Comparison of ENCODE assay signal across 9 mouse cellular contexts in the genomic region with DNA sequence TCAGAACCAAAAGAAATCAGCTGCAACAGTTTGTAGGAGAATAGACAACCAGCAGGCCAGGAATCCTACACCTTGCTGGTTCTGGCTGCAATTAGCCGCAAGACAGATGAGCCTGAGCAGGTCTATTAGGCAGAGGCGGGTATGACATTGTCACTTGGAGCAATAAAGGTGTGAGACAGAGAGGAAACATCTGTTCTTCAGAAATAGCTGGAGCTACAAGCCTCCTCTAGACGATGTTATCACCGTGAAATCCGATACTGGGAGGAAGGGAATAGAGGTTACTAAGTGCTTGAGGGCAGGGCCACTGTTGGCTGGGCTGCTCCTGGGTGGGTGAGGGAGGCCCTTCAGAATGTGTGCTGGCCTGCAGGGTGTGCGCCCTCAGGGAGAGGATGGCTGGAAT.
DNase-seq lines count a peak whose midpoint lies in the region; ATAC-seq and TF ChIP-seq lines count a peak whose summit lies in the region.
"Had no signal": no experiment of that assay in that cellular context is flagged by ENCODE, and none has a peak within 500 bp of the region (broad histone marks: within the 10 kb centered on the region; RNA-seq: fewer than 3 reads in every experiment).

No protein-coding gene starts in this region.

- ATAC-seq in embryonic facial prominence, embryonic 15.5 days (ENCODE audit: insufficient number of reproducible peaks, low FRiP score, low TSS enrichment, low read depth): peak; percentile 48; the same call in 1 of the 2 replicates
- no peak for ATAC-seq in cerebellum, adult (ENCODE audit: insufficient number of reproducible peaks, low FRiP score, low TSS enrichment)

- H3K4me1 ChIP-seq in embryonic facial prominence, embryonic 15.5 days: peaks cover 31% of the 10 kb centered on the region
- H3K4me1 ChIP-seq in kidney, adult 2 months (ENCODE audit: control insufficient read depth, insufficient read depth, low read length): no peaks in the 10 kb centered on the region

- no peak overlapping the region for H3K4me2 ChIP-seq in embryonic facial prominence, embryonic 15.5 days (replicated peaks)

- no peak overlapping the region for H3K27ac ChIP-seq in gastrocnemius, adult 2 months
- no peak overlapping the region; the same call in 1 of the 2 replicates for H3K27ac ChIP-seq in embryonic facial prominence, embryonic 15.5 days (replicated peaks)
- no peak overlapping the region for H3K27ac ChIP-seq in kidney, adult 2 months (ENCODE audit: insufficient read depth, low read depth, low read length)

- TF ChIP-seq CTCF in gastrocnemius, adult 2 months (IDR thresholded peaks at IDR 0.05): no peak
- no peak for TF ChIP-seq CTCF in kidney, adult 2 months (conservative IDR thresholded peaks at IDR 0.05; ENCODE audit: insufficient read depth, insufficient read length, low read depth, low read length)

- H3K4me3 ChIP-seq in gastrocnemius, adult 2 months: no peak overlapping the region
- H3K4me3 ChIP-seq in embryonic facial prominence, embryonic 15.5 days (replicated peaks): no peak overlapping the region
- no peak overlapping the region for H3K4me3 ChIP-seq in kidney, adult 2 months (ENCODE audit: insufficient read depth, low read depth, low read length)

- H3K27me3 ChIP-seq in embryonic facial prominence, embryonic 15.5 days: no peaks in the 10 kb centered on the region
- no peaks in the 10 kb centered on the region for H3K27me3 ChIP-seq in kidney, adult 2 months (replicated peaks; ENCODE audit: control insufficient read depth, insufficient read depth, low read length)

- DNase-seq in gastrocnemius, adult 2 months: peak; percentile 27
- DNase-seq in gastrocnemius, postnatal 10 days: no peak
- peak; percentile 20 for DNase-seq in kidney, adult 2 months
- peak; percentile 68 for DNase-seq in mesoderm, embryonic 11.5 days (ENCODE audit: low read depth, low spot score)
- no peak for DNase-seq in cerebellum, postnatal 10 days
- DNase-seq in right cerebral cortex, postnatal 25 days: no peak
- DNase-seq: gastrocnemius, postnatal 14 days had no signal

- no peaks in the 10 kb centered on the region for H3K36me3 ChIP-seq in embryonic facial prominence, embryonic 15.5 days
- no peaks in the 10 kb centered on the region for H3K36me3 ChIP-seq in kidney, adult 2 months (ENCODE audit: control insufficient read depth, insufficient read depth, low read length)

- H3K9me3 ChIP-seq in embryonic facial prominence, embryonic 15.5 days (replicated peaks): no peaks in the 10 kb centered on the region

- intact Hi-C loops in gastrocnemius, adult 2 months (cut with DNase I): no loop called here

- no peak overlapping the region for H3K9ac ChIP-seq in embryonic facial prominence, embryonic 15.5 days

- WGBS in embryonic facial prominence, embryonic 15.5 days: 22% methylated on average over 6 of the region's 6 CpGs
- 50% methylated on average over 6 of the region's 6 CpGs for WGBS in kidney, adult 2 months

- no peak for TF ChIP-seq POLR2A in kidney, adult 2 months (IDR thresholded peaks at IDR 0.05; ENCODE audit: low read depth, low read length)

Comparison
In these comparisons a context has a peak if more than half of its experiments do, and no peak if none do; other contexts are left out.
1. DNase-seq: peak in gastrocnemius, adult 2 months (single experiment), kidney, adult 2 months (single experiment) and mesoderm, embryonic 11.5 days (single experiment); none in gastrocnemius, postnatal 10 days (single experiment), cerebellum, postnatal 10 days (0 of 2) and right cerebral cortex, postnatal 25 days (single experiment).